Mouse (Mus musculus): ENCODE data around the gene Vps13d.

Gene Vps13d

GRCm38 (mm10) chr4:145155956-145156355 is 38.8 kb downstream of the Vps13d start:
- DNase-seq (ENCODE audit: inconsistent age in 2 of 2, low spot score in 1 of 2), result peak; percentile 55 to 88

GRCm38 (mm10) chr4:145151103-145151486 is 43.7 kb downstream of the Vps13d start:
- no peak for DNase-seq (ENCODE audit: inconsistent age in 2 of 2, low spot score in 1 of 2)

- DNase-seq (ENCODE audit: inconsistent age in 2 of 2, low spot score in 1 of 2), result no peak
These were observed 44.3 kb downstream of the Vps13d start for GRCm38 (mm10) chr4:145150345-145151102.

GRCm38 (mm10) chr4:145147006-145147961 is 47.5 kb downstream of the Vps13d start:
- no peak for DNase-seq (ENCODE audit: inconsistent age in 2 of 2, low spot score in 1 of 2)

- DNase-seq (ENCODE audit: inconsistent age in 2 of 2, low spot score in 1 of 2), result no peak
These were observed 51.3 kb downstream of the Vps13d start for GRCm38 (mm10) chr4:145143533-145143932.

GRCm38 (mm10) chr4:145136705-145137104 is 58.1 kb downstream of the Vps13d start:
- no peak for DNase-seq (ENCODE audit: inconsistent age in 2 of 2, low spot score in 1 of 2)

GRCm38 (mm10) chr4:145135473-145135872 is 59.3 kb downstream of the Vps13d start:
- no peak for DNase-seq (ENCODE audit: inconsistent age in 2 of 2, low spot score in 1 of 2)

GRCm38 (mm10) chr4:145130772-145131171 is 64.0 kb downstream of the Vps13d start:
- DNase-seq (ENCODE audit: inconsistent age in 2 of 2, low spot score in 1 of 2), result no peak

- peak in 1 of 2 experiments; percentile 53 for DNase-seq (ENCODE audit: inconsistent age in 2 of 2, low spot score in 1 of 2)
These were observed 64.8 kb downstream of the Vps13d start for GRCm38 (mm10) chr4:145129956-145130548.

- peak in 1 of 2 experiments; percentile 51 for DNase-seq (ENCODE audit: inconsistent age in 2 of 2, low spot score in 1 of 2)
These were observed 69.2 kb downstream of the Vps13d start for GRCm38 (mm10) chr4:145125463-145126220.

- DNase-seq (ENCODE audit: inconsistent age in 2 of 2, low spot score in 1 of 2), result no peak
These were observed 70.4 kb downstream of the Vps13d start for GRCm38 (mm10) chr4:145124419-145124818.

GRCm38 (mm10) chr4:145111641-145112040 is 83.2 kb downstream of the Vps13d start:
- DNase-seq (ENCODE audit: inconsistent age in 2 of 2, low spot score in 1 of 2), result no peak

- peak; percentile 23 to 64 for DNase-seq (ENCODE audit: inconsistent age in 2 of 2, low spot score in 1 of 2)
These were observed 84.1 kb downstream of the Vps13d start for GRCm38 (mm10) chr4:145110736-145111135.

GRCm38 (mm10) chr4:145106796-145107195 is 88.0 kb downstream of the Vps13d start:
- DNase-seq (ENCODE audit: inconsistent age in 2 of 2, low spot score in 1 of 2), result no peak

GRCm38 (mm10) chr4:145105319-145105718 is 89.5 kb downstream of the Vps13d start:
- DNase-seq (ENCODE audit: inconsistent age in 2 of 2, low spot score in 1 of 2), result no peak

GRCm38 (mm10) chr4:145104917-145105316 is 89.9 kb downstream of the Vps13d start:
- DNase-seq (ENCODE audit: inconsistent age in 2 of 2, low spot score in 1 of 2), result no peak

GRCm38 (mm10) chr4:145103617-145104016 is 91.2 kb downstream of the Vps13d start:
- DNase-seq (ENCODE audit: inconsistent age in 2 of 2, low spot score in 1 of 2), result no peak

- DNase-seq (ENCODE audit: inconsistent age in 2 of 2, low spot score in 1 of 2), result no peak
These were observed 92.7 kb downstream of the Vps13d start for GRCm38 (mm10) chr4:145101823-145102718.

- no peak for DNase-seq (ENCODE audit: inconsistent age in 2 of 2, low spot score in 1 of 2)
These were observed 95.0 kb downstream of the Vps13d start for GRCm38 (mm10) chr4:145099853-145100252.

GRCm38 (mm10) chr4:145099344-145099743 is 95.5 kb downstream of the Vps13d start:
- DNase-seq (ENCODE audit: inconsistent age in 2 of 2, low spot score in 1 of 2), result peak in 1 of 2 experiments; percentile 60

Data from adrenal gland, adult (tissue).